Mouse (Mus musculus): ENCODE results near the gene Il2ra. TPM values are rescaled to one million over a fixed set of nuclear protein-coding genes. Genes with fewer than 3 reads are reported as not detected.

The Il2ra gene
- polyA plus RNA-seq, 1 experiment = 19.7 TPM

- Histone ChIP-seq H3K36me3 (ENCODE audit: control insufficient read depth, insufficient read depth, low read length) (no peaks in the 10 kb centered on the region), H3K4me3 (ENCODE audit: control insufficient read depth, insufficient read depth, low read length) (no peak overlapping the region), H3K27me3 (ENCODE audit: control insufficient read depth, insufficient read depth, low read length) (no peaks in the 10 kb centered on the region), H3K27ac (ENCODE audit: control insufficient read depth, insufficient read depth, low read length) (peak overlapping the region; percentile 35), H3K4me1 (replicated peaks; ENCODE audit: control insufficient read depth, insufficient read depth, low read length) (peaks cover 52% of the 10 kb centered on the region)
- TF ChIP-seq CTCF (IDR thresholded peaks at IDR 0.05; ENCODE audit: borderline replicate concordance, control insufficient read depth, extremely low read depth, insufficient read depth, low read length, poor library complexity) = no peak
- no peak for TF ChIP-seq POLR2A (IDR thresholded peaks at IDR 0.05; ENCODE audit: control insufficient read depth, extremely low read depth, insufficient read depth, low read length, poor library complexity)
- WGBS = 23% methylated on average over 9 of the region's 9 CpGs
- DNase-seq = no peak
These were observed 12.7 kb downstream of the Il2ra start for GRCm38 (mm10) chr2:11654990-11655931.

GRCm38 (mm10) chr2:11657581-11657980 lies 15.0 kb downstream of the Il2ra start:
- 12% methylated on average over 2 of the region's 2 CpGs for WGBS
- peak; percentile 50 for DNase-seq

GRCm38 (mm10) chr2:11659263-11659662 lies 16.7 kb downstream of the Il2ra start:
- Histone ChIP-seq H3K36me3 (ENCODE audit: control insufficient read depth, insufficient read depth, low read length) (no peaks in the 10 kb centered on the region), H3K4me3 (ENCODE audit: control insufficient read depth, insufficient read depth, low read length) (no peak overlapping the region), H3K27me3 (ENCODE audit: control insufficient read depth, insufficient read depth, low read length) (no peaks in the 10 kb centered on the region), H3K4me1 (replicated peaks; ENCODE audit: control insufficient read depth, insufficient read depth, low read length) (peaks cover 51% of the 10 kb centered on the region), H3K27ac (ENCODE audit: control insufficient read depth, insufficient read depth, low read length) (peak overlapping the region; percentile 24)
- DNase-seq = no peak
- TF ChIP-seq CTCF (IDR thresholded peaks at IDR 0.05; ENCODE audit: borderline replicate concordance, control insufficient read depth, extremely low read depth, insufficient read depth, low read length, poor library complexity) (no peak), POLR2A (IDR thresholded peaks at IDR 0.05; ENCODE audit: control insufficient read depth, extremely low read depth, insufficient read depth, low read length, poor library complexity) (no peak)
- WGBS = 27% methylated on average over 2 of the region's 2 CpGs

More at GRCm38 (mm10) chr2:11657581-11657980, 15.0 kb downstream of the Il2ra start:
- Histone ChIP-seq H3K4me3 (ENCODE audit: control insufficient read depth, insufficient read depth, low read length) (no peak overlapping the region), H3K27me3 (ENCODE audit: control insufficient read depth, insufficient read depth, low read length) (no peaks in the 10 kb centered on the region), H3K4me1 (replicated peaks; ENCODE audit: control insufficient read depth, insufficient read depth, low read length) (peaks cover 52% of the 10 kb centered on the region), H3K27ac (ENCODE audit: control insufficient read depth, insufficient read depth, low read length) (no peak overlapping the region; the same call in 1 of the 2 replicates), H3K36me3 (ENCODE audit: control insufficient read depth, insufficient read depth, low read length) (no peaks in the 10 kb centered on the region)
- no peak for TF ChIP-seq CTCF (IDR thresholded peaks at IDR 0.05; ENCODE audit: borderline replicate concordance, control insufficient read depth, extremely low read depth, insufficient read depth, low read length, poor library complexity)

GRCm38 (mm10) chr2:11662143-11662906 lies 19.7 kb downstream of the Il2ra start:
- DNase-seq = no peak
- peaks cover 41% of the 10 kb centered on the region for H3K4me1 ChIP-seq (replicated peaks; ENCODE audit: control insufficient read depth, insufficient read depth, low read length)
- H3K27ac ChIP-seq (ENCODE audit: control insufficient read depth, insufficient read depth, low read length) = no peak overlapping the region
- TF ChIP-seq CTCF (IDR thresholded peaks at IDR 0.05; ENCODE audit: borderline replicate concordance, control insufficient read depth, extremely low read depth, insufficient read depth, low read length, poor library complexity) (no peak), POLR2A (IDR thresholded peaks at IDR 0.05; ENCODE audit: control insufficient read depth, extremely low read depth, insufficient read depth, low read length, poor library complexity) (no peak)
- no peak overlapping the region for H3K4me3 ChIP-seq (ENCODE audit: control insufficient read depth, insufficient read depth, low read length)
- 33% methylated on average over 6 of the region's 6 CpGs for WGBS
- H3K36me3 ChIP-seq (ENCODE audit: control insufficient read depth, insufficient read depth, low read length) = no peaks in the 10 kb centered on the region
- no peaks in the 10 kb centered on the region for H3K27me3 ChIP-seq (ENCODE audit: control insufficient read depth, insufficient read depth, low read length)

- TF ChIP-seq POLR2A (IDR thresholded peaks at IDR 0.05; ENCODE audit: control insufficient read depth, extremely low read depth, insufficient read depth, low read length, poor library complexity) = no peak
- TF ChIP-seq CTCF (IDR thresholded peaks at IDR 0.05; ENCODE audit: borderline replicate concordance, control insufficient read depth, extremely low read depth, insufficient read depth, low read length, poor library complexity) = no peak
- Histone ChIP-seq H3K27me3 (ENCODE audit: control insufficient read depth, insufficient read depth, low read length) (no peaks in the 10 kb centered on the region), H3K4me1 (replicated peaks; ENCODE audit: control insufficient read depth, insufficient read depth, low read length) (peaks cover 41% of the 10 kb centered on the region), H3K36me3 (ENCODE audit: control insufficient read depth, insufficient read depth, low read length) (no peaks in the 10 kb centered on the region), H3K27ac (ENCODE audit: control insufficient read depth, insufficient read depth, low read length) (peak overlapping the region; percentile 1; the same call in 1 of the 2 replicates), H3K4me3 (ENCODE audit: control insufficient read depth, insufficient read depth, low read length) (no peak overlapping the region)
- DNase-seq = no peak
- WGBS = 68% methylated on average over 1 of the region's 1 CpGs
These were observed 20.3 kb downstream of the Il2ra start for GRCm38 (mm10) chr2:11662907-11663230.

GRCm38 (mm10) chr2:11663961-11664360 lies 21.4 kb downstream of the Il2ra start:
- DNase-seq = peak; percentile 88
- no peak overlapping the region for H3K4me3 ChIP-seq (ENCODE audit: control insufficient read depth, insufficient read depth, low read length)
- peak overlapping the region; percentile 75 for H3K27ac ChIP-seq (ENCODE audit: control insufficient read depth, insufficient read depth, low read length)
- no peak for TF ChIP-seq POLR2A (IDR thresholded peaks at IDR 0.05; ENCODE audit: control insufficient read depth, extremely low read depth, insufficient read depth, low read length, poor library complexity)
- peak; percentile 80; the same call in 1 of the 2 replicates for TF ChIP-seq CTCF (IDR thresholded peaks at IDR 0.05; ENCODE audit: borderline replicate concordance, control insufficient read depth, extremely low read depth, insufficient read depth, low read length, poor library complexity)
- H3K36me3 ChIP-seq (ENCODE audit: control insufficient read depth, insufficient read depth, low read length) = no peaks in the 10 kb centered on the region
- peaks cover 35% of the 10 kb centered on the region for H3K4me1 ChIP-seq (replicated peaks; ENCODE audit: control insufficient read depth, insufficient read depth, low read length)
- 20% methylated on average over 10 of the region's 10 CpGs for WGBS
- no peaks in the 10 kb centered on the region for H3K27me3 ChIP-seq (ENCODE audit: control insufficient read depth, insufficient read depth, low read length)
